Mouse (Mus musculus) liver, embryonic 11.5 days (tissue): ENCODE measurements at regions not wholly inside any gene's neighbourhood (a gene's known extent, or its start where the extent isn't known, plus 50 kb on each side); places are given as distances from the start of the nearest gene placed in this dataset.

Experiments
- ATAC-seq: fragments of 200-750 bp; cut with Nextera tagmentation; replicated peaks from 2 replicates; pipeline ENCODE4 v1.8.0; 2017; ENCODE audit warnings: moderate number of reproducible peaks, mild to moderate bottlenecking, moderate TSS enrichment, moderate library complexity; ENCODE audit not compliant: low FRiP score
- DNase-seq: peaks from one replicate; pipeline ENCODE4 v3.0.0-alpha.2; 2017; ENCODE audit warnings: low spot score
- H3K27ac ChIP-seq: fragments of 300-500 bp; sonication (generic); 2 replicates; pipeline ENCODE4 v1.5.1; 2014; ENCODE audit warnings: mild to moderate bottlenecking, low read depth, low read length, control low read depth
- H3K27me3 ChIP-seq: fragments of 300-500 bp; sonication (generic); replicated peaks from 2 replicates; pipeline ENCODE4 v1.6.1; 2014; ENCODE audit warnings: low read length, mixed read lengths; ENCODE audit not compliant: control insufficient read depth, insufficient read depth
- H3K36me3 ChIP-seq: fragments of 300-500 bp; sonication (generic); 2 replicates; pipeline ENCODE4 v1.6.1; 2014; ENCODE audit warnings: mild to moderate bottlenecking, low read length, moderate library complexity, mixed read lengths; ENCODE audit not compliant: control insufficient read depth, insufficient read depth
- H3K4me1 ChIP-seq: fragments of 300-500 bp; sonication (generic); replicated peaks from 2 replicates; pipeline ENCODE4 v1.6.1; 2014; ENCODE audit warnings: low read length, mixed read lengths; ENCODE audit not compliant: control insufficient read depth, insufficient read depth
- H3K4me2 ChIP-seq: fragments of 300-500 bp; sonication (generic); 2 replicates; pipeline ENCODE4 v1.6.1; 2014; ENCODE audit warnings: mild to moderate bottlenecking, control low read depth, moderate library complexity
- H3K4me3 ChIP-seq: fragments of 300-500 bp; sonication (generic); 2 replicates; pipeline ENCODE4 v1.5.1; 2014; ENCODE audit warnings: low read depth, low read length, control low read depth
- H3K9ac ChIP-seq: fragments of 300-500 bp; sonication (generic); 2 replicates; pipeline ENCODE4 v1.6.1; 2014; ENCODE audit warnings: low read depth, low read length, control low read depth
- H3K9me3 ChIP-seq: fragments of 300-500 bp; sonication (generic); 2 replicates; pipeline ENCODE4 v1.6.1; 2016; ENCODE audit warnings: low read length, inconsistent platforms, mixed read lengths; ENCODE audit not compliant: control insufficient read depth
- WGBS: fragments of 180-500 bp; shearing (Covaris S2); extraction: QIAGEN DNeasy Blood & Tissue Kit; methylation state at CpG from one replicate; pipeline ENCODE4 v1.1.7; 2014; 5-methylcytosine and 5-hydroxymethylcytosine counted together

DNA sequence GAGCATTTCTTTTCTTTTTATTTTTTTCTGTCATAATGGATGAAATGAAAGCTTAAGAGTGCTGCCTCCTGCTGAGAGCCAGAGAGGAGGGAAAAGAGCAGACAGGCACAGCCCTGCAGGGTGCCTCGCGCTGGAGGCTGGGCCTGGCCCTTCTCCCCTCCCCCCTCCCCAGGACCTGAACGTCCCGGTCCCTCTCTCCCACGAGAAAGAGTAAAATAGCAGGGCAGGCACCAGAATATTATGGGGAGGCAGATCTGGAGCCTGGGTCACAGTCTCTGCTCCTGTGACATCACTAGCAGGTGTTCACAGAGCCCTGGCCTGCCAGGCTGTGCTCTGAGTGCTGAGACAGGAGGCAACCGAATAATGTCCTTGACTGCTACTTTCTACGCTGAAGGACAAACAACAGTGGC lies 103.3 kb upstream of the Sulf2 start:
- Histone ChIP-seq H3K9ac (no peak overlapping the region), H3K36me3 (no peaks in the 10 kb centered on the region), H3K4me2 (no peak overlapping the region), H3K27me3 (no peaks in the 10 kb centered on the region), H3K27ac (no peak overlapping the region), H3K9me3 (no peaks in the 10 kb centered on the region), H3K4me3 (no peak overlapping the region), H3K4me1 (no peaks in the 10 kb centered on the region)
- DNase-seq: no peak
- ATAC-seq: no peak
- WGBS: 26% methylated on average over 7 of the region's 7 CpGs

DNA sequence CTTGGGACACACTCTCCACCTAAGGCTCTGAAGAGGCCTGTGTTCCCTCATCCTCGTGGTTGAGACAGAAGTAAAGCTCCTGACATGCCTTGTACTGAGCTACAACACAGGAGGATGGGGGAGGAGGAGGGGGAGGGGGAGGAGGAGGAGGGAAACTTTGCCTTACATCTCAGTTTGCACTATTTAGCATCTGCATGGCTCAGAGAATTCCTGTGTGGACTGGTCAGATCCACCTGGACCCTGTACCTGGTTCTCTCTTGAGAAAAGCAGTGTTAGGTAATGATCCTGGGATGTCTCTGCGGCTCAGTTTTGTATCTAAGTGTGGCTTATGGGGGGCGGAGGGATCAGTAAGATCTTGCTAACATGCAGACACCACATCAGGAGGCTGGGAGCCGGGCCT lies 102.2 kb upstream of the Sulf2 start:
- H3K36me3 ChIP-seq: no peaks in the 10 kb centered on the region
- no peak overlapping the region for H3K27ac ChIP-seq
- H3K4me1 ChIP-seq: no peaks in the 10 kb centered on the region
- no peak for DNase-seq
- no peak for ATAC-seq
- WGBS: 58% methylated on average over 4 of the region's 4 CpGs
- no peak overlapping the region for H3K9ac ChIP-seq
- no peak overlapping the region for H3K4me3 ChIP-seq
- H3K27me3 ChIP-seq: no peaks in the 10 kb centered on the region
- H3K4me2 ChIP-seq: no peak overlapping the region
- H3K9me3 ChIP-seq: no peaks in the 10 kb centered on the region

DNA sequence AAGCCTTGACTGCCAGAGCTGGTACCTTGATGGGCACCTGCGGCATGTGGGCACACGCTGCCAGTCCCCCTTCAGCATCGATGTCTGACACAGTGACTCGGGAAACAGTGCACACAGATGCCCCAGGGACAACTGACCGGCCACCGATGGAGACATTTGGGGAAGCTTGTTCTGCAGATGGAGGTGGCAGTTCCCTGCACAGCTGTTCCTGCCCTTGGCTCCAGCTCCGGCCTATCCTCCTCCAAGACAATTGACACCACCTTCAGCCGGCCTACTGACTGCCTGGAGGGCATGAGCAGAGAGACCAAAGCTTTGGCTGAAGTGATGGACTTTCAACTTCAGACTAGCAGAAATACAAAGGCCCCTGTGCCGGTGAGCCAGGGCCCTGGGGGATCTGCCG lies 100.7 kb upstream of the Sulf2 start:
- H3K27ac ChIP-seq: no peak overlapping the region
- no peaks in the 10 kb centered on the region for H3K36me3 ChIP-seq
- no peak overlapping the region for H3K9ac ChIP-seq
- H3K4me2 ChIP-seq: no peak overlapping the region
- DNase-seq: no peak
- H3K27me3 ChIP-seq: no peaks in the 10 kb centered on the region
- WGBS: 85% methylated on average over 10 of the region's 10 CpGs
- ATAC-seq: no peak
- no peaks in the 10 kb centered on the region for H3K9me3 ChIP-seq
- H3K4me3 ChIP-seq: no peak overlapping the region
- H3K4me1 ChIP-seq: no peaks in the 10 kb centered on the region

GRCm38 (mm10) chr2:166254581-166254980 lies 99.1 kb upstream of the Sulf2 start:
- Histone ChIP-seq H3K36me3 (no peaks in the 10 kb centered on the region), H3K27ac (no peak overlapping the region), H3K9ac (no peak overlapping the region), H3K4me1 (no peaks in the 10 kb centered on the region), H3K4me2 (no peak overlapping the region), H3K27me3 (no peaks in the 10 kb centered on the region), H3K9me3 (no peaks in the 10 kb centered on the region), H3K4me3 (no peak overlapping the region)
- DNase-seq (no peak), ATAC-seq (no peak)
- WGBS: 83% methylated on average over 6 of the region's 6 CpGs

DNA sequence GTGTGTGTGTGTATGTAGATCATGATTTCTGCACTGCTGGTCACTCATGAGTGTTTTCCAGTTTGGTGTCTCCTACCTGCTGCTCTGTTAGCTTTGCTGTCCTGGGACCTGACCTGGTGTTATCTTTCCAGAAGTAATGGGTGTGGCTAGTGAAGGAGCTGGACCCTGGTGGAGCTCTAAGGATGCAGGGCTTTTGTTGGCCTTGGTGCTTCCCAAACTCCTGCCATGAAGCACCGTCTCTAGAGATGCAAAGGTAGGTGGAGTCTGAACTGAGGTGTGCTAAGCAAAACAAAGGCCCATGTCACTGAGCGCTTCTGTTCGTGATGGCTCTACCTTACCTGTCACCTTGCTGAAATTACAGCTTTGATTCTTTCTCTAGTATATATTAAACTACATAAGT lies 96.6 kb upstream of the Sulf2 start:
- Histone ChIP-seq H3K4me2 (no peak overlapping the region), H3K4me1 (no peaks in the 10 kb centered on the region)
- WGBS: 83% methylated on average over 3 of the region's 3 CpGs

DNA sequence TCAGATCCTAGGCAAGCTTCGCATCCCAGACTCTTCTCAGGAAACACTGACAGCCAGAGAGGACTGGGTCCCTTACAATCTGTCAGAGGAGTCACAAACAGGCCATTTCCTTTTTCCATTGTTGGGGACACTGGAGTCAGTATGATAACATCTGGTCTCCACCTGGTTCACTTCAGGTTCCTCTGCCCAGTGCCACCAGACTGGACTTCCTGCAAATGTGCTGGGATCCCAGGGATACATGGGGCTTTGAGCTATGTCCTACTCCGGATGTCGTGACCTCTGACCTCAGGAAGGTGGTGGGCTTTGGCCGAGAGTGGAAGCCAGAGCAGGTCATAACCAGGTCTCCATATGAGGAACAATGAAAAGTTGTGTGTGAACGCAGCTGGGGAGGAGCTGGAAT lies 96.0 kb upstream of the Sulf2 start:
- H3K27me3 ChIP-seq: no peaks in the 10 kb centered on the region
- no peak for ATAC-seq
- no peaks in the 10 kb centered on the region for H3K36me3 ChIP-seq
- no peak overlapping the region for H3K27ac ChIP-seq
- no peak overlapping the region for H3K4me3 ChIP-seq
- DNase-seq: no peak
- no peak overlapping the region for H3K9ac ChIP-seq
- WGBS: 46% methylated on average over 5 of the region's 5 CpGs
- H3K4me2 ChIP-seq: no peak overlapping the region
- H3K9me3 ChIP-seq: no peaks in the 10 kb centered on the region
- no peaks in the 10 kb centered on the region for H3K4me1 ChIP-seq

More for the DNA sequence above, 96.6 kb upstream of the Sulf2 start:
- no peaks in the 10 kb centered on the region for H3K9me3 ChIP-seq
- H3K27ac ChIP-seq: no peak overlapping the region
- no peak for DNase-seq
- no peaks in the 10 kb centered on the region for H3K27me3 ChIP-seq
- no peak overlapping the region for H3K4me3 ChIP-seq
- no peak for ATAC-seq
- H3K36me3 ChIP-seq: no peaks in the 10 kb centered on the region
- H3K9ac ChIP-seq: no peak overlapping the region

DNA sequence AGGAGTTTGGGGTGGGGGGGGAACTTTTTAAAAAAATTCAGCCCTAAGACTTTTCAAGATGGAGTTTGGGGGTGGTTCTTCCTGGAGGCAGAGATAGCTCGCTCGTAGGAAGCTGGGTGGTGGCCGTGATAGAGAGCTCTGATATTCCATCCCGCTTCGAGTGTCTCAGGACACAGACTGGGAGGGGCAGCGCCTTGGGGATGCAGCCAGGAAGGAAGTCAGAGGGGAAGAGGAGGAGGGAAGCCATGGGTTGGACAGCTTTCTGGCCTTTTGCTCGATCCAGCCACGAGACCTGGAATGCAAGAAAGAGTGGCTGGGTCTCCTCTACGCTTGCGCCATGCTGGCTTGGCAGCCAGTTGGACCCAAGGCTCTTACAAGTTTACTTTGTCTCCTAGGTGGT lies 95.1 kb upstream of the Sulf2 start:
- DNase-seq: no peak

GRCm38 (mm10) chr2:166249338-166249950 lies 94.0 kb upstream of the Sulf2 start:
- Histone ChIP-seq H3K27ac (no peak overlapping the region), H3K9ac (no peak overlapping the region), H3K4me3 (no peak overlapping the region), H3K9me3 (no peaks in the 10 kb centered on the region), H3K27me3 (no peaks in the 10 kb centered on the region), H3K4me1 (0 out of 2 replicates have a peak, but pooled peaks cover 2% of the 10 kb centered on the region), H3K36me3 (no peaks in the 10 kb centered on the region), H3K4me2 (no peak overlapping the region)
- ATAC-seq (no peak), DNase-seq (no peak)
- WGBS: 33% methylated on average over 7 of the region's 7 CpGs

More for the DNA sequence above, 95.1 kb upstream of the Sulf2 start:
- Histone ChIP-seq H3K9me3 (no peaks in the 10 kb centered on the region), H3K4me2 (no peak overlapping the region), H3K4me1 (no peaks in the 10 kb centered on the region), H3K27ac (no peak overlapping the region), H3K27me3 (no peaks in the 10 kb centered on the region), H3K9ac (no peak overlapping the region), H3K36me3 (no peaks in the 10 kb centered on the region), H3K4me3 (no peak overlapping the region)
- ATAC-seq: no peak
- 53% methylated on average over 10 of the region's 10 CpGs for WGBS

DNA sequence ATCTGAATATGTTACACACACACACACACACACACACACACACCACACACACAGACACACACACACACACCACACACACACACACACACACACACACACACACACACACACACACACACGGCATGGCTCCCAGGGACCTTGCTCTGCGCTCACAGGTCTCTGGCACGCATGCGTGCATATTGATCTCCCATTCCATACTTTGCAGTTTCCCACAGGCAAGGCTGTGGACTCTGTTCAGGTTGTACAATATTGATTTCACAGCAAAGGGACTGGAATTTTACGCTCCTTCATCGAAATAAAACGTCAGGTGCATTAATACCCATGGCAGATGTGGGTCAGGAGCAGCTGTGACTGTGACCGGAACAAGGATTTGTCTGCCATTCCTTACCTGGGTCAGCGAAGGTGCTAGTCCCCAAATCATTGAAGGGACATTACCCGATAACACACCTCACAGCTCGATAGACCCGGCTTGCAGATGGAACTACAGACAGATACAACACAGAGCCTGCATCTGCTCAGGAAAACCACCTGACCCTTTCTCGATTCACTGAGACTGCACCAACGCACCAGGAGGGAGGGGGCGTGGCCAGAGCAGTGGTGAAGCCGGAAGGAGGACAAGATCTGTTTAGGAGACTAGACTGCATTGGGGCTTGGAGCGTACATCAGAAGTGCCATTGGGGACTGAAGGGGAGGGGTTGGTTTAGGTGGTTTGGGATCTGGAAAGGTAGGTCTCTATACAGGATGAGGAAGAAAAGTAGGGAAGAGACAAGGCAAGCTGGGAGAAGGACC lies 91.1 kb upstream of the Sulf2 start:
- 73% methylated on average over 17 of the region's 17 CpGs for WGBS
- DNase-seq: no peak

More for the DNA sequence above, 91.1 kb upstream of the Sulf2 start:
- no peak overlapping the region for H3K4me2 ChIP-seq
- H3K27me3 ChIP-seq: no peaks in the 10 kb centered on the region
- H3K9ac ChIP-seq: no peak overlapping the region
- no peak overlapping the region for H3K4me3 ChIP-seq
- no peaks in the 10 kb centered on the region for H3K9me3 ChIP-seq
- no peaks in the 10 kb centered on the region for H3K36me3 ChIP-seq
- no peak overlapping the region for H3K27ac ChIP-seq
- ATAC-seq: no peak
- peaks cover 5% of the 10 kb centered on the region; the same call in 1 of the 2 replicates for H3K4me1 ChIP-seq
